Mouse (Mus musculus): ENCODE results near the gene Immp2l. TPM values are rescaled to one million over a fixed set of nuclear protein-coding genes. Genes with fewer than 3 reads are reported as not detected.

Immp2l gene
- polyA plus RNA-seq, 1 experiment from 2014 or later = 9.2 TPM

DNA sequence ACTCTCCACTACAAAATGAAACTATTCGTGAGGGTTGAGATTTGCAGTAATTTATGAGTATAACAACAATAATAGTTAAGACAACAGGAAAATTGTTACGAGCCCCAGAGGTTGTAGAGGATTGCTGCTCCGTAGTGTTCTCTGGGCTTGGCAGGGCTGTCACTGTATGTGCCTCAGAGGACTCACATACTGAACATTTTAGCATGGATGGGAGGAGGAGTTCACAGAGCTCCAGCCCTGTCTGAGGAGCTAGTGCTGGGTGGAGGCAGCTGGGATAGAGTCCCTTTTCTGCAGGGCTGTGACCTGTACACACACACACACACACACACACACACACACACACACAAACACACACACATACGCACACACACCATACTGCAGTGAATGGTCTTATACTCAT lies 504.5 kb downstream of the Immp2l start:
- no peak overlapping the region for H3K4me3 ChIP-seq (ENCODE audit: low read depth, low read length)
- H3K9ac ChIP-seq (ENCODE audit: low read length) = no peak overlapping the region
- H3K9me3 ChIP-seq (ENCODE audit: control insufficient read depth, low read length) = no peaks in the 10 kb centered on the region
- H3K4me1 ChIP-seq (ENCODE audit: control insufficient read depth, insufficient read depth, low read length) = no peaks in the 10 kb centered on the region
- no peak for ATAC-seq (ENCODE audit: insufficient read depth, low FRiP score, low TSS enrichment)
- H3K36me3 ChIP-seq (ENCODE audit: control insufficient read depth, insufficient read depth, low read length) = no peaks in the 10 kb centered on the region
- WGBS = 82% methylated on average over 4 of the region's 4 CpGs
- no peak overlapping the region for H3K4me2 ChIP-seq (ENCODE audit: low read depth)
- no peaks in the 10 kb centered on the region for H3K27me3 ChIP-seq (ENCODE audit: control insufficient read depth, insufficient read depth, low read length)
- no peak for DNase-seq (ENCODE audit: low spot score)
- H3K27ac ChIP-seq (ENCODE audit: low read depth, low read length) = no peak overlapping the region

DNA sequence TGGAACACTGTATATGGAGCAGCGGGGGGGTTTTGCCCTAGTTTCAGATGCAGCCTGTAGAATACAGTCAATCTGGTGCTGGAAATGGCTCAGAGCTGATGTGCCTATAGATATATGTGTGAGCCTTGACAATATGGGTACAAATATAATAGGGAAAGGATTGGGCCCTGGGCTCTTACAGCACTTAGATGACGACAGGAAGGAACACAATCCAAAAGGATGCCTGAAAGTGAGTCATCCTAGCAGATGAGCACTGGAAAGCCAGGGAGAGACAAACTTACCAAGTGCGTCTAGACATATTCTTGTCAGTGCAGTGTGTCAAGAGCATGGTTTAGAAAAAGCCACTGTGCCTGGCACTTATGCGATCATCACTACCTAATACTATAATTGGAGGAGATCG lies 516.1 kb downstream of the Immp2l start:
- no peaks in the 10 kb centered on the region for H3K36me3 ChIP-seq (ENCODE audit: control insufficient read depth, insufficient read depth, low read length)
- no peaks in the 10 kb centered on the region for H3K4me1 ChIP-seq (ENCODE audit: control insufficient read depth, insufficient read depth, low read length)
- H3K4me3 ChIP-seq (ENCODE audit: low read depth, low read length) = no peak overlapping the region
- no peak overlapping the region for H3K27ac ChIP-seq (ENCODE audit: low read depth, low read length)
- H3K9me3 ChIP-seq (ENCODE audit: control insufficient read depth, low read length) = no peaks in the 10 kb centered on the region
- H3K4me2 ChIP-seq (ENCODE audit: low read depth) = no peak overlapping the region
- ATAC-seq (ENCODE audit: insufficient read depth, low FRiP score, low TSS enrichment) = no peak
- no peaks in the 10 kb centered on the region for H3K27me3 ChIP-seq (ENCODE audit: control insufficient read depth, insufficient read depth, low read length)
- no peak for DNase-seq (ENCODE audit: low spot score)
- no peak overlapping the region for H3K9ac ChIP-seq (ENCODE audit: low read length)
- WGBS = 93% methylated on average over 5 of the region's 5 CpGs

DNA sequence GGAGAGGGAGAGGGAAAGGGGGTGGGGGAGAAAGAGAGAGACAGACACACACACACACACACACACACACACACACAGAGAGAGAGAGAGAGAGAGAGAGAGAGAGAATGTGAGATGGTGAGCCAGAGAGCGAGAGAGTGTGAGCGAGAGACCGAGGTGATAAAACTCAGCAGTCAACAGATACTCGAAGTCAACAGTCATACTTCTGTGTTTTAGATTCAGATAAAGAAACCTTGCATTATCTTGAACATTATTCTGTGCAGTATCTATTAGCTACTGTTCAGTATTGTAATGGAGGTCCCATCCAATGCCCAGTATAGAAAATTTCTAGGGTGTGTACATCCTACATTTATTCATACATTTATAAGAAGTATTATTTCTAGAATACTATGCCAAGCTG lies 527.7 kb downstream of the Immp2l start:
- WGBS = 89% methylated on average over 4 of the region's 4 CpGs
- ATAC-seq (ENCODE audit: insufficient read depth, low FRiP score, low TSS enrichment) = no peak

DNA sequence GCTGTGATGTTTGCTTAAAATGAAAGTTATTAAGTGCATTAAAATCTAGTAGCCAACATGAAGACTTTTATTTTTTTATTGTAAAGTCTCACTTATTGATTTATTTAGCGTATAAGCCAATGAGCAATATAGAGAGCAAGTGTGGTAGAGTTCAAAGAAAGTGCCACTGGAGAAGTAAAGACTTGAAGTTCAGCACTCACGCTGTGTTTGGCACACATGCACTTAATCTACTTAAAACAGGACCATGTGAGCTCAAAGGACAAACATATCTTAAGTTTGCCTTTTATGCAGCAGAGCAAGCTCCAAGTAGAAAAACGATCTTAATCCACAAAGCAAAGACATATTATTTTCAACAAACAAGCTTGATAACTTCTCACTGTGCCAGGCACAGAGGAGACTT lies 533.9 kb downstream of the Immp2l start:
- no peak for DNase-seq (ENCODE audit: low spot score)
- no peaks in the 10 kb centered on the region for H3K4me1 ChIP-seq (ENCODE audit: control insufficient read depth, insufficient read depth, low read length)
- 83% methylated on average over 3 of the region's 3 CpGs for WGBS

More for the DNA sequence above, 527.7 kb downstream of the Immp2l start:
- no peak overlapping the region for H3K4me2 ChIP-seq (ENCODE audit: low read depth)
- H3K9ac ChIP-seq (ENCODE audit: low read length) = no peak overlapping the region
- no peaks in the 10 kb centered on the region for H3K9me3 ChIP-seq (ENCODE audit: control insufficient read depth, low read length)
- no peaks in the 10 kb centered on the region for H3K27me3 ChIP-seq (ENCODE audit: control insufficient read depth, insufficient read depth, low read length)
- H3K36me3 ChIP-seq (ENCODE audit: control insufficient read depth, insufficient read depth, low read length) = no peaks in the 10 kb centered on the region
- H3K27ac ChIP-seq (ENCODE audit: low read depth, low read length) = no peak overlapping the region
- no peaks in the 10 kb centered on the region for H3K4me1 ChIP-seq (ENCODE audit: control insufficient read depth, insufficient read depth, low read length)
- DNase-seq (ENCODE audit: low spot score) = no peak
- no peak overlapping the region for H3K4me3 ChIP-seq (ENCODE audit: low read depth, low read length)

DNA sequence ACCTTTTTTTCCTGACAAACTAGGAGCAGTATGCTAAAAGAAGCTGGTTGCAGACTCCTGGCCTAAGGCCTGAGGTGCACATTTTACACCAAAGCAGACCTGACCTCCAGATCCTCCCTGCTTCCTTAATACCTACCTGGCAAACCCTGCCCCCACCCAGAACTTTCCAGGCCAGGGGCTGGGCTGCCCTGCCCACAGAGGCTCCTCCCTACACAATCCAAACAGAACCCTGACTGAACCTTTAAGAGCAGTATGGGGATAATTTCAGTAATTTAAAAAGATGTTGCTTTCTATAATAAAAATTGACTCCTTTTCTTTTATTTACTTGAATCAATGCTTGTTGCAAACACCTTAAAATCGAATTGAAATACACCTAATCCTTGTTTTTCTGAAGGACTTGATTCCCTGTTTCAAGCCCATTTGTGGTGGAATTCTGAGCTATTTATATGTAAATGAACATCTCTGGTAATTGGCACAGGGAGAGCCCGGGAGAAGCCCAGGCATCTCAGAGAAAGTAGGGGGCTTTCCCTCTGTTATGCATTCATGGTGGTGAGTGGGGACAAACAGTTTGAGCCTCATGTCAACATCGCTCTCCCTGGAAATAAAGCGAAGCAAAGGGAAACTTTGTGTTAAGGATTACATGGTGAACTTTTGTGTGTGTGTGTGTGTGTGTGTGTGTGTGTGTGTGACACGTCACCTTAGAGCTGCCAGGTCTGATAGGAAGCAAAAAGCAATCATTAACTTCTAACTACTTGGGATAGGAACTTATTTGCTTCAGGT lies 535.3 kb downstream of the Immp2l start:
- ATAC-seq (ENCODE audit: insufficient read depth, low FRiP score, low TSS enrichment) (no peak), DNase-seq (ENCODE audit: low spot score) (no peak)
- H3K4me2 ChIP-seq (ENCODE audit: low read depth) = no peak overlapping the region
- H3K9ac ChIP-seq (ENCODE audit: low read length) = no peak overlapping the region
- WGBS = 32% methylated on average over 5 of the region's 5 CpGs
- H3K4me3 ChIP-seq (ENCODE audit: low read depth, low read length) = no peak overlapping the region
- H3K9me3 ChIP-seq (ENCODE audit: control insufficient read depth, low read length) = no peaks in the 10 kb centered on the region
- no peaks in the 10 kb centered on the region for H3K36me3 ChIP-seq (ENCODE audit: control insufficient read depth, insufficient read depth, low read length)
- H3K27ac ChIP-seq (ENCODE audit: low read depth, low read length) = no peak overlapping the region
- no peaks in the 10 kb centered on the region for H3K4me1 ChIP-seq (ENCODE audit: control insufficient read depth, insufficient read depth, low read length)
- H3K27me3 ChIP-seq (ENCODE audit: control insufficient read depth, insufficient read depth, low read length) = no peaks in the 10 kb centered on the region

More for the DNA sequence above, 533.9 kb downstream of the Immp2l start:
- Histone ChIP-seq H3K36me3 (ENCODE audit: control insufficient read depth, insufficient read depth, low read length) (no peaks in the 10 kb centered on the region), H3K4me3 (ENCODE audit: low read depth, low read length) (no peak overlapping the region), H3K4me2 (ENCODE audit: low read depth) (no peak overlapping the region), H3K9me3 (ENCODE audit: control insufficient read depth, low read length) (no peaks in the 10 kb centered on the region), H3K27ac (ENCODE audit: low read depth, low read length) (no peak overlapping the region), H3K9ac (ENCODE audit: low read length) (no peak overlapping the region), H3K27me3 (ENCODE audit: control insufficient read depth, insufficient read depth, low read length) (no peaks in the 10 kb centered on the region)
- no peak for ATAC-seq (ENCODE audit: insufficient read depth, low FRiP score, low TSS enrichment)

DNA sequence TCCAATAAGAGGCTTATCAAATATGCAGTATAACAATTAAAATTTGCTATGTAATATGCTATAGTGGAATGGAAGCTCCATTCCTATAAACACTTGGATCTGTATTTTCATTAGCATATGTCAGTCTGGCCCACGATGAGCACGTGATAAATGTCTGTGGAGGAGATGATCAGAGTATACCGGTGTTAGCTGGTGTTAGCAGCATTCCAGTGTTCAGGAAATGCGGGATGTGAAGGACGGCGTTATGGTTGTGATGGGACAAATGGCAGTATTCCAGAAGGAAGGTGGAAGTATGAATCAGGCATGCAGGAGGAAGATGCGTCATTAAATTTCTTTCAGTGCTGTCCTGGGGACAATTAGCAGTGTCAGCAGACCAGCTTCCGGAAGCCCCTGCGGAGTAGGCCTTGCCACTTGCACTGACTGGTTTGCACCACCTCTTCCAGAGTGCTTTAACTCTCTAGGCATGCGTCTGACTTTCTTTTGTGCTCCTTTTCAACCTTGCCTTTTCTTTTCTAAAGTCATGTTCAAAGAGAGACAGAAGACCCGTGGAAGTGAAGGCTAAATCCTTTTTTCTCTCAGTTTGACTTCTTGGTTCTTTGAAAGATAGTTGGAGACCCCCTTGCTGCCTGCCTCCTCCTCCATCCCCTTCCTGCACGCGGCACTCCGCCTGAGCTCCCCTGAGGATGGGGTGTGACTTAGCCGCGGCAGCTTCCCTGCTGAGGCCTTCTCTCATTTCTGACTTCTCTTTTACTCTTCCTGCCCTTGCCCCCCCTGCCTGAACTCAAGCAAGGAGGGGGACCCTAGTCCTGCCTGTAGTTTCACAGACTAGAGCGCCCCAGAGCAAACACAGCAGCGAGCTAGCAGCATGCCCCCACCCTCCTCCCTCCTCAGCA lies 541.9 kb downstream of the Immp2l start:
- Histone ChIP-seq H3K36me3 (ENCODE audit: control insufficient read depth, insufficient read depth, low read length) (no peaks in the 10 kb centered on the region), H3K9ac (ENCODE audit: low read length) (peak overlapping the region; percentile 35), H3K4me3 (ENCODE audit: low read depth, low read length) (no peak overlapping the region), H3K27ac (ENCODE audit: low read depth, low read length) (0 out of 2 replicates have a peak overlapping the region, but pooled peaks have one; percentile 42), H3K27me3 (ENCODE audit: control insufficient read depth, insufficient read depth, low read length) (no peaks in the 10 kb centered on the region), H3K9me3 (ENCODE audit: control insufficient read depth, low read length) (no peaks in the 10 kb centered on the region), H3K4me1 (ENCODE audit: control insufficient read depth, insufficient read depth, low read length) (0 out of 2 replicates have a peak, but pooled peaks cover 6% of the 10 kb centered on the region), H3K4me2 (ENCODE audit: low read depth) (peak overlapping the region; percentile 31)
- WGBS = 22% methylated on average over 18 of the region's 18 CpGs
- ATAC-seq (ENCODE audit: insufficient read depth, low FRiP score, low TSS enrichment) = peak; percentile 86
- DNase-seq (ENCODE audit: low spot score) = peak; percentile 46

DNA sequence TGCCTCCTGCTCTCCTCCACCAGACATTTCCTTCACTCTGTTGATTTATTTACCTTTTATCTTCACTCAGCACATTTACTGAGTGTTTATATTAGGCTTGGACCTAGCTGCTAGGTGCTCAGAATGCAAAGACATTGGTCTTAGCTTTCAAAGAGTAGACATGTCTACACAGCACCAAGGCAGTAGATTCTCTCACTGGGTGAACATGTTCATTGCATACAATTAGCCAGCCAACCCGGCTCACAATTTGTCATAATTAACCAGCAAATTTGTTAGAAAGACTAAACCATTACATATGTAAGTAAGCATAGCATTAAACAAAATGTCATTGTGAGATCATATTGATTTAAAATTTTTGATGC lies 542.5 kb downstream of the Immp2l start:
- peak overlapping the region; percentile 35 for H3K9ac ChIP-seq (ENCODE audit: low read length)
- no peak overlapping the region for H3K4me3 ChIP-seq (ENCODE audit: low read depth, low read length)
- peak overlapping the region; percentile 31 for H3K4me2 ChIP-seq (ENCODE audit: low read depth)
- 44% methylated on average over 1 of the region's 1 CpGs for WGBS
- no peaks in the 10 kb centered on the region for H3K9me3 ChIP-seq (ENCODE audit: control insufficient read depth, low read length)
- no peaks in the 10 kb centered on the region for H3K27me3 ChIP-seq (ENCODE audit: control insufficient read depth, insufficient read depth, low read length)
- H3K4me1 ChIP-seq (ENCODE audit: control insufficient read depth, insufficient read depth, low read length) = 0 out of 2 replicates have a peak, but pooled peaks cover 6% of the 10 kb centered on the region
- no peak overlapping the region for H3K27ac ChIP-seq (ENCODE audit: low read depth, low read length)
- peak; percentile 79; the same call in 1 of the 2 replicates for ATAC-seq (ENCODE audit: insufficient read depth, low FRiP score, low TSS enrichment)
- peak; percentile 18 for DNase-seq (ENCODE audit: low spot score)
- H3K36me3 ChIP-seq (ENCODE audit: control insufficient read depth, insufficient read depth, low read length) = no peaks in the 10 kb centered on the region

DNA sequence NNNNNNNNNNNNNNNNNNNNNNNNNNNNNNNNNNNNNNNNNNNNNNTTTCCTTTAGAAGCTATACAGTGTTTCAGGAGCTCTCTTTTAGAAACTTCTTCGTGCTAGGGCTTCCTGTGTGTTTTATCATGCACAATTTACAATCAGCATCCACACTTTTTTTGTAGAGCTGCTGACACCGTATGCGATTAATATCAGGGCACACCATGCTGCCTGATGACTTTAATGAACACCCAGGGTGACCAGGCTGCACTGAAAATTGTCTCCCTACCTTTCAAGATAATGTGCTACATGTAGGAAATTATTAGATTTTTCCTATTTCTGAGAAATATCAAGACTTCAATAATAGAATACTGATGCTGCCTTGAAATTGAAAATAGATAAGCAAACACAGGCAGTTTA lies 549.9 kb downstream of the Immp2l start:
- ATAC-seq (ENCODE audit: insufficient read depth, low FRiP score, low TSS enrichment) (no peak), DNase-seq (ENCODE audit: low spot score) (no peak)
- Histone ChIP-seq H3K27me3 (ENCODE audit: control insufficient read depth, insufficient read depth, low read length) (no peaks in the 10 kb centered on the region), H3K27ac (ENCODE audit: low read depth, low read length) (no peak overlapping the region), H3K4me3 (ENCODE audit: low read depth, low read length) (no peak overlapping the region), H3K4me1 (ENCODE audit: control insufficient read depth, insufficient read depth, low read length) (no peaks in the 10 kb centered on the region), H3K36me3 (ENCODE audit: control insufficient read depth, insufficient read depth, low read length) (no peaks in the 10 kb centered on the region), H3K9me3 (ENCODE audit: control insufficient read depth, low read length) (no peaks in the 10 kb centered on the region), H3K9ac (ENCODE audit: low read length) (no peak overlapping the region), H3K4me2 (ENCODE audit: low read depth) (no peak overlapping the region)
- 54% methylated on average over 3 of the region's 3 CpGs for WGBS
